Mouse (Mus musculus) adrenal gland, adult (tissue): ENCODE data around the gene Glis1.

ENCODE experiments used
- DNase-seq, 2 experiments: peaks; one replicate each; pipeline ENCODE4 v3.0.0; 2022 to 2023; ENCODE audit warnings: low spot score in 1 of 2; ENCODE audit not compliant: inconsistent age in 2 of 2

Gene Glis1

DNA sequence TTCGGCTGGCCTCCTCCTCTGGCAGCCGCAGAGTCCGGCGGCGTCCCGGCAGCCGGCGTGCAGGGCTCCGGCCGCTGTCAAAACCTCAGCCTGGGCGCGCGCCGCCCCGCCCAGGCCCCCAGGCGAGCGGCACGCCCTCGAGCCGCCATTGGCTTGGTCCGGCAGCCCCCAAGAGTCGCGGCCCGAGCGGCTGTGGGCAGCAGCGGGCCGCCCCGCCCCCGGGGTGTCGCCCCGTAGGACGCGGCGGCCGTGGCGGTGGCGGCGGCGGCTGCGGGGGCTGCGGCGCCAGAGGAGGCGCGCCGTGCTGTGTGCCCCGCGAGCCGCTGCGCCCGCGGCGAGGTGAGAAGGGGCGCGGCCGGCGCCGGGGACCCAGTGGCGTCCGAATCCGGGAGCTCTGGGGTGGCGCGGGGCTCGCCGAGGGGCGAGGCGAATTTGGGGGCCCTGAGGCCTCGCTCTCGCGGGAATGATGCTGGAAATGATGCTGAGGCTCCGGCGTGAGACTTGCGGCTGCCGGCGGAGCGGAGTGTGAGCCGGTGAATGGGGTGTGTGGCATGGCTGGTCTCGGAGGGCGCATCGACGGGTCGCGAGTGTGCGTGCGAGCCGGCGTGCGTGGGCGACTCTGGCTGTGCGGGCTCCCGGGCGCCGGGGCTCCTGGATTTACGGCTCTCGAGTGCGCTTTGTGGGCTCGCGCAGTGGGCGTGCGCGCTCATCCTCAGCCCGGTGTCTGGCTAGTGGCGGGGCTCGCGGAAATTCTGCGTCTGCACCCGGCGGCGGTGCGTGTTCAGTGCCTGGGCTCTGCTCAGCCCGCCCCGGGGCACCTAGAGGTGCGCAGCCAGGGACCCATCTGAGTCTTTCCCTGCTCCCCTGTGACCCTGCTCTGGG lies at the start of gene Glis1:
Gene Glis1, plus strand, starts transcription at position 236 of the 882 bp plus-strand sequence.
- DNase-seq = peak; percentile 86 to 90

- peak in 1 of 2 experiments; percentile 55 for DNase-seq
Observed at GRCm38 (mm10) chr4:107387038-107387437, 47.4 kb upstream of the Glis1 start.

- DNase-seq = no peak
Observed at GRCm38 (mm10) chr4:107387465-107387864, 46.9 kb upstream of the Glis1 start.

- DNase-seq = no peak
Observed at GRCm38 (mm10) chr4:107388291-107388690, 46.1 kb upstream of the Glis1 start.

DNA sequence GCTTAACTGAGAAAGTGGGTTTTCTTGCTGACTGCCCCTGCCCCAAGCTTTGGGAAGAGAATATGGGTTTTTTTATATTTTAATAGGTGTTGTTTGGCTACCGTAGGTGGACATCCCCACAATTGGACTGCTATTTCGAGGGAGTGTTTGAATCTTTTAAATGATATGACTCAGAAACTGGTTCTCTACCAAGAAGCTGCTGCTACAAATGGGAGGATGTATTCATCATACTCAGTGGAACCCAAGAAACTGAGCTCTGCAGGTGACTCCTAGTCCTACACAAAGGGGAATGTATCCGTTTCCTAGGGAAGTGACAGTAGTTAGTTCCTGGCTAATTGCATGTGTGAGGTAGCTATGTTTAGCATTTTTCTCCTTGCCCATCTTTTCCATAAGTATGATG lies 45.0 kb upstream of the Glis1 start:
- DNase-seq = no peak

GRCm38 (mm10) chr4:107393771-107394170 lies 40.6 kb upstream of the Glis1 start:
- DNase-seq = peak in 1 of 2 experiments; percentile 20

DNA sequence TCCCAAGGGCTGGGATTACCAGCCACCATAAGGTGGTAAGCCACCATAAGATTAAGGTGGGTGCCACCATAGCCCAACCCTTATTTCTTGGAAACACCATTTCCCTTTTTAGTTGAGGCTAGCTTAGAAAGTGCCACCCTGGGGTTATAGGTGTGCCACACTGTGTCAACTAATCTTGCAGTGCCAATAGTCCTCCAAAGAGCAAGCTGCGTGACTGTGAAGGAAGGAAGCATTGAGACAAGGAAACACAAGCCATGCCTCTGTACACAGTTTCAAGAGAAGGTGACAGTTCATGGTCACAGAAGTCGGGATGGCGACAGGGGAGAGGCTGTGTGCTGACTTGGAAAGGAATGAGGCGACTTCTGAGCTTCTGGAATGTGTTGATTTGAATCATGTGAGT lies 14.2 kb upstream of the Glis1 start:
- no peak for DNase-seq

DNA sequence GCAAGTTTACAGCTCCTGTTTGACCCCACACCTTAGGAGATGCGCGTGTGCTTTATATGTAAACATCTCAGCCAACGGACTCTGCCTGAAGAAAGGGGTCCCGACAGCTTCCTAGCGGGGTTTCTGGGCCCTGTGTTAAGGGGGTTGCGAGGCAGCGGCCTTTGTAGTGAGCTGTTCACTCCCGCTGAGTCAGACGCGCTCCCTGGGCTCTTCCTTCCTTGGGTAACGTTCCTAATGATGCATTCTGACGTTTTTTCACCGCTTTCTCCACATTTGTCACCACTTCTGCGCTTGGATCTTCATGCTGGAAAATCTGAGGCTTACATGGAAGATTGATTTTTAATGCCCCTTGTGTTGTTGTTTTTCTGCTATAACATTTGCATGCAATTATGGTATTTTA lies 12.7 kb upstream of the Glis1 start:
- DNase-seq = peak in 1 of 2 experiments; percentile 18

DNA sequence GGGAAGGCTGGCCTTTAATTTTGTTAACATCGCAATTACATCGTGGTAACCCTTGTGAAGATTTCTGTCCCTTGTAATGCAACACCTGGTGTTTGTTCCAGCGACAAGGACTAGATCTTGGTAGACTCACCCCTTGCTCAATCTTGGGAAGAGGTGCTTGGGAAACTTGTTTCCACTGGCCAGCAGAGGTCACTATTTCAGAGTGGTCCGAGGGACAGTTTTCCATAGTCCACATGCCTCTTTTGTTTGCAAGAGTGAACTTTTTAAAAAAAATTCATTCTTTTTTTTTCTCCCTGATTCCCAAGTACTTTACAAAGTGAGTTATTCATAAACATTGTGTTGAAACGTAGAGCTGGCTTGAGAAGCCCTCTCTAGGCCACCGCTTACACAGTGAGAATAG lies 12.2 kb upstream of the Glis1 start:
- DNase-seq = peak; percentile 38 to 78

DNA sequence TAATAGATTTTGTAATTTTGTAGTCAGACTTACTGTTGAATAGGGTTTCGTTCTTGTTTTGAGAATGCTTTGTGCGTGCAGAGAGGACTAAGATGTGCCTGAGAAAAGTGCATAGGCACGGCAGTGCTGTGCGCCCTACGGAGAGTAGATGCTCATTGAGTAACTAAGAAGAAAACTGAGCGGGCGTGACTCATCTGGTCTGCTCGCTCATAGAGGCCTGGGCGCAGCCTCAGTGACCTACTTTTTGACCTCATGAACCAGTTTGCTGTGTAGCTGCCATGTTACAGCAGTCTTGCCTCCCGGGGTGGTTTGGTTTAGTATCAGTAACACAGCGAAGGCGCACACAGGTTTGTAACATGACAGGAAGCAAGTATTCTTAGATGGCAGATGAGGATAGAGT lies 8.8 kb upstream of the Glis1 start:
- peak in 1 of 2 experiments; percentile 41 for DNase-seq

- DNase-seq = no peak
Observed at GRCm38 (mm10) chr4:107426631-107427030, 7.8 kb upstream of the Glis1 start.

- DNase-seq = peak; percentile 54 to 66
Observed at GRCm38 (mm10) chr4:107432717-107433116, 1.7 kb upstream of the Glis1 start.

GRCm38 (mm10) chr4:107433998-107434355 lies 414 bp upstream of the Glis1 start:
- DNase-seq = no peak

GRCm38 (mm10) chr4:107435238-107435946 lies 1.0 kb downstream of the Glis1 start:
- DNase-seq = no peak

DNA sequence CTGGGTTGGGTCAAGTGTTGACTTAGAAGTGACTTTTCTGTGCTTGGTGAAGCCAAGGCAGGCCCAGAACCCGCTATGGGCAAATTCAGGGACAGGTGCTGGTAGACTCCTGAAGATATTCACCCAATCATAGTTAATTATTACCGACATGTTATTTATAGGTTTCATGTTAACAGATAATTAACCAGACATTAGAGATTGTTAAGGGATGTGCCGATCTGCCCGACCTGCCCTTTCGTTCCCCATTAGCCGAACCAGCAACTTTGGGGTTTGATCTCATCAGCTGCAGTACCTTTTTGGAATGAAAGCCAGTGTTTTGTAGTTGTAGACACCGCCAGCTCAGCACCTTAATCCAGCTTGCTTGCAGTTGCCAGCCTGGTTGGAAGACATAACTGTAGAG lies 2.1 kb downstream of the Glis1 start:
- DNase-seq = no peak

- DNase-seq = no peak
Observed at GRCm38 (mm10) chr4:107438741-107439140, 4.3 kb downstream of the Glis1 start.

- no peak for DNase-seq
Observed at GRCm38 (mm10) chr4:107440306-107440705, 5.9 kb downstream of the Glis1 start.

DNA sequence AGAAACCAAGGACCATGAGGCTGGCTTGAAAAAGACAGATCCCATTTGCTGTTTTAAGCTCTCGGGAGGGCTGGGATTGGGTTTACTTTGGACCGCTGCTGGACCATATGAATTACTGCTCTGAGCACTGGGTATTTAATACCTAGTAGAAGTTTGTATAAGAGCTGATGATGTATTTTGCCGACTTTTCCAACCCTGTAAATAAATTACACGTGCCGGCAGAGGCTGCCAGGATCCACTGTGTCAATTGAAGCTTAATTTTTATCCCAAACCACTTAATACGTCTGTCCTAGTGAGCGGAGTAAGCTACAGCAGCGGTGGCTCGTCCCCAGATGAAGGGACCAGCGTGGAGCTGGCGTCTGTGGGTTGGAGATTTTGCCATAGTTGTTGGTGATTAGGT lies 7.9 kb downstream of the Glis1 start:
- DNase-seq = no peak

GRCm38 (mm10) chr4:107442891-107443483 lies 8.6 kb downstream of the Glis1 start:
- no peak for DNase-seq

GRCm38 (mm10) chr4:107443621-107444020 lies 9.2 kb downstream of the Glis1 start:
- no peak for DNase-seq

DNA sequence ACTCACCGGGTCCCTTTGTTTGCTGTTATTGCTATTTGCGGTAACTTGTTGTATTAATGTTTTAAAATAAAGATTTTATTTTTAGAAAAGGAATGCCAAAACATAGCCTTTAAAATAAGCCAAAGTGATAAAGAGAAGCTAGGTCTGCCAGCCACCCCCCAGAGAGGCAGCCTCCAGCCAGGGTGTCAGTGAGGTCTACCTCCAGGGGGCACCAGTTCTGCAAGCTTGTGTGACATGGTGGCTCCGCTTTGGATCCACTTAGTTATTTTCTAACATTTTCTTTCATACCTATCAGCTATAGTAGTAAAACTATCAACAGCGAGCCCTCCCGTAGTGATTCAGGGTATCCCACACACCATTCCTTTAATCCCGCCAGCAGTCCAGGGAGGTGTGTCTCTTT lies 14.1 kb downstream of the Glis1 start:
- peak in 1 of 2 experiments; percentile 33 for DNase-seq

DNA sequence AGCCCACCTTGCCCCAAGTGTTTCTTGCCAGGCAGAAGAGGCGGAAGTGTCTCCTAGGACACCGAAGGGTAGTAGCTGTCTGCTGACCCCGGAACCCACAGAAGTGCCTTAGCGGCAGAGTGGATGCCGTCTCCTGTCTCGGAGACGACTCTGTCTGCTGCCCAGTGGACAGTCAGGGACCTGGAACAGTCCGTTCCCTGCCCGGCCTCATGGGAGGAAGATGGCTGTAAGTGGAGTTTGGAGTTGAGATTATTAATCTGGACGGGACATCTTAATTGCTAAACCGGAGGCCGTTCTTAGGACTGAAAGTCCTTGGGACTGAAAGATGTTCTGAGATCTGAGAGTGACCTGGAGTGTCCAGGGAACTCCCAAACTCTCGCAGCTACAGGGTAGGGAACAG lies 15.1 kb downstream of the Glis1 start:
- no peak for DNase-seq
